Mouse (Mus musculus) liver, embryonic 16.5 days (tissue): ENCODE data around the gene Tmem156. TPM values are rescaled to one million over a fixed set of nuclear protein-coding genes. Genes with fewer than 3 reads are reported as not detected.
A peak's percentile ranks its signal among the peaks of the same experiment; 100 is the strongest.

Experiments
- ATAC-seq: fragments of 200-750 bp; cut with Nextera tagmentation; 2 replicates; pipeline ENCODE4 v1.8.0; 2017; ENCODE audit warnings: low read depth, mild to moderate bottlenecking, moderate number of reproducible peaks, moderate library complexity
- H3K27ac ChIP-seq: fragments of 300-500 bp; sonication (generic); 2 replicates; pipeline ENCODE4 v1.5.1; 2014; ENCODE audit warnings: mild to moderate bottlenecking, low read length
- H3K27me3 ChIP-seq: fragments of 300-500 bp; sonication (generic); 2 replicates; pipeline ENCODE4 v1.6.1; 2014; ENCODE audit warnings: low read depth, low read length, mixed read lengths; ENCODE audit not compliant: control insufficient read depth, insufficient read depth
- H3K36me3 ChIP-seq: fragments of 300-500 bp; sonication (generic); 2 replicates; pipeline ENCODE4 v1.6.1; 2014; ENCODE audit warnings: mild to moderate bottlenecking; ENCODE audit not compliant: control insufficient read depth, insufficient read depth
- H3K4me1 ChIP-seq: fragments of 300-500 bp; sonication (generic); 2 replicates; pipeline ENCODE4 v1.6.1; 2014; ENCODE audit warnings: low read depth, low read length, mixed read lengths; ENCODE audit not compliant: control insufficient read depth
- H3K4me2 ChIP-seq: fragments of 300-500 bp; sonication (generic); 2 replicates; pipeline ENCODE4 v1.6.1; 2014; ENCODE audit warnings: low read depth, low read length, mixed read lengths
- H3K4me3 ChIP-seq: fragments of 300-500 bp; sonication (generic); 2 replicates; pipeline ENCODE4 v1.5.1; 2014; ENCODE audit warnings: low read depth, mild to moderate bottlenecking, low read length
- H3K9ac ChIP-seq: fragments of 300-500 bp; sonication (generic); 2 replicates; pipeline ENCODE4 v1.6.1; 2014; ENCODE audit warnings: low read depth, low read length
- H3K9me3 ChIP-seq: fragments of 300-500 bp; sonication (generic); replicated peaks from 2 replicates; pipeline ENCODE4 v1.6.1; 2016; ENCODE audit warnings: low read length; ENCODE audit not compliant: control insufficient read depth
- WGBS: fragments of 180-500 bp; shearing (Covaris S2); extraction: QIAGEN DNeasy Blood & Tissue Kit; methylation state at CpG from one replicate; pipeline ENCODE4 v1.1.7; 2014; ENCODE audit not compliant: insufficient replicate concordance; 5-methylcytosine and 5-hydroxymethylcytosine counted together
- polyA plus RNA-seq: library from polyadenylated mRNA; unstranded; fragments of >200 nt; fragmentation: Nextera tagmentation; extraction: Ambion mirVana; gene quantifications from 2 replicates; pipeline ENCODE4 v1.2.1, GENCODE M21; 2015

Tmem156 gene
- polyA plus RNA-seq, 1 experiment from 2014 or later: 0.64 TPM

DNA sequence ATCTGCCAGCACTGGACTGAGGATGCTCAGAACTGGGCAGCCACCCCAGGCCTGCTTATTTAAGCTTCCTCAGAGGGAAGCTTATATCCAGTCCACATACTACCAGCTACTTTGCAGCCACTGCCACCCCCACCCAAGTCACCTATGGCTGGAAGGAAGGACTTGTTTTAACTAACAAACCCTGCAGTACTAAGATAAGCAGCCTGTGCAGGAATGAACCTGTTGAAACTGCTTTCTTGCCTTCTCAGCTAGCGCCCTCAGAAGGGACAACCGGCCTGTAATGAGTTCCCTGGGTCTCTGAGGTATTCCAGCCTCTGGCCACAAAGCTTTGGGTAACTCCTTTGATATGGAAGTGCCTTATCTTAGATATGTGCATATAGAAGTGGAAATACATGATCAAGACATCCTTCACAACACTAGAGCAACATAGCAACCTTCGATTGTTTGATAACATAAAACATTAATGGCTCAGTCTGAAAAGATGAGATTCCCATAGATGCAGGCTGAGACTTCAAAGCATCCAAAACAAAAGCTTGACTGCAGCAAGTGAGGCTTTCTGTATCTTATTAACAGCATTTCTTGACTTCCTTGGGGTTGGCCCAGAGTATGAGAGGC is 10.2 kb upstream of the Tmem156 start:
- ATAC-seq: peak; percentile 43; the same call in 1 of the 2 replicates
- Histone ChIP-seq H3K9me3 (no peaks in the 10 kb centered on the region), H3K9ac (no peak overlapping the region), H3K36me3 (no peaks in the 10 kb centered on the region), H3K4me1 (peaks cover 11% of the 10 kb centered on the region), H3K4me2 (no peak overlapping the region), H3K27me3 (no peaks in the 10 kb centered on the region), H3K27ac (0 out of 2 replicates have a peak overlapping the region, but pooled peaks have one; percentile 12), H3K4me3 (no peak overlapping the region)
- WGBS: 35% methylated on average over 3 of the region's 3 CpGs

DNA sequence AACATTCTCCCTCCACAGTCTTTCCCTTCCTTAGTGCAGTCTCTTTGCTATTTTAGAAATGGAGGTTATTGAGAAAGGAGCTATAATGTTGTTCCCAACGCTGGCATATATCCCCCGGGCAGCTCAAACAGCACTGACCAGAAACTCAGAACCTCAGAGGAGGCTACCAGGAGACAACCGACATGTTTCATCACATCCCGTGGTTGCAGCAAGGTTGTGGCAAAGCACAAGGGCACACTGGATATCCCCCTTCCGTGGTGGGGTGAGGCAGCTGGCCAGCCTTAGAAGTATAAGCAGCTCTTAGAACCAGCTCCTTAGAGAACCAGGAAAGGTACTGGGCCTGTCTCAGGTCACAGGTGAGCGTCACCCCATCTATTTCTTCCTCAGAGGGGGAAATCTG is 9.7 kb upstream of the Tmem156 start:
- H3K4me2 ChIP-seq: no peak overlapping the region

DNA sequence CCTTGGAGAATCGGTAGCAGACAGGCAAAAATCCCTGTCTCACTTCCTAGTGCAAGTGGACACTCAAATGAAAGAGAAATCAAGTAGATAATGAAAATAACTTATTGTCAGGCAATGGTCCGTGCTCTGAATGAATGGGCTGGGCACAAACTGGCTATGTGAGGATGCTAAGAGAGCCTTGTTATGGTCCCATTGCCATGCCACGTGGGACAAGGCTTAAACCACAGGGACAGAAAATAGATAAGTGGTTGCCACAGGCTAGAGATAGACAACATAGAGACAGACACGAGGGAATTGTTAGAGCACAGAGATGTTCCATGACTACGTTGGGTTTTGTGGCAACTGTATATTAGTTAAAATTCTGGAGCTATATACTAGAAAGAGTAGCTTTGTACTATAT is 9.3 kb upstream of the Tmem156 start:
- ATAC-seq: no peak
- Histone ChIP-seq H3K9ac (no peak overlapping the region), H3K36me3 (no peaks in the 10 kb centered on the region), H3K27ac (no peak overlapping the region), H3K4me1 (peaks cover 8% of the 10 kb centered on the region), H3K9me3 (no peaks in the 10 kb centered on the region), H3K4me3 (no peak overlapping the region), H3K27me3 (no peaks in the 10 kb centered on the region), H3K4me2 (no peak overlapping the region)
- 29% methylated on average over 5 of the region's 5 CpGs for WGBS

More for the DNA sequence above, 9.7 kb upstream of the Tmem156 start:
- 43% methylated on average over 6 of the region's 6 CpGs for WGBS
- Histone ChIP-seq H3K9ac (no peak overlapping the region), H3K36me3 (no peaks in the 10 kb centered on the region), H3K27ac (0 out of 2 replicates have a peak overlapping the region, but pooled peaks have one; percentile 12), H3K4me1 (peaks cover 8% of the 10 kb centered on the region), H3K4me3 (no peak overlapping the region), H3K27me3 (no peaks in the 10 kb centered on the region), H3K9me3 (no peaks in the 10 kb centered on the region)
- ATAC-seq: 0 out of 2 replicates have a peak, but pooled peaks have one; percentile 13

DNA sequence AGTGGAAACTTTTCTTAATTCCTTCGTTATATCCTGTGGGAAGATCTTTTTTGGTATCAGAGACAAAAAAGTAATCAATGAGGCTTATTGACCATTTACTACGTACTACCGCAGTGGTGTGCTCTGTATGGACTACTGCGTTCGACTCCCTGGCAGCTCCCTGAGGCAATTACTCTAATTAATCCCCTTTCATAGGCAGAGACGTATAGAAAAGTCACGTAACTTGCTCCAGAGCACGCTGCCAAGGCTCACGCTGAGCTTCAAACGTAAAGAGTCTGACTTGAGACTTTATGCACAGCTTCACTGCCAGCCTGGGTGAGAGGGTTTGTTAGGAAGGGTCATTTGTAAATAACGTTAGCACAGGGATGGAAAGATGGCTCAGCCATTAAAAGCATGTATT is 8.1 kb upstream of the Tmem156 start:
- Histone ChIP-seq H3K36me3 (no peaks in the 10 kb centered on the region), H3K9me3 (no peaks in the 10 kb centered on the region), H3K9ac (no peak overlapping the region), H3K27ac (no peak overlapping the region), H3K4me3 (no peak overlapping the region), H3K4me1 (peaks cover 8% of the 10 kb centered on the region), H3K27me3 (no peaks in the 10 kb centered on the region), H3K4me2 (no peak overlapping the region)
- ATAC-seq: no peak
- WGBS: 78% methylated on average over 11 of the region's 11 CpGs

DNA sequence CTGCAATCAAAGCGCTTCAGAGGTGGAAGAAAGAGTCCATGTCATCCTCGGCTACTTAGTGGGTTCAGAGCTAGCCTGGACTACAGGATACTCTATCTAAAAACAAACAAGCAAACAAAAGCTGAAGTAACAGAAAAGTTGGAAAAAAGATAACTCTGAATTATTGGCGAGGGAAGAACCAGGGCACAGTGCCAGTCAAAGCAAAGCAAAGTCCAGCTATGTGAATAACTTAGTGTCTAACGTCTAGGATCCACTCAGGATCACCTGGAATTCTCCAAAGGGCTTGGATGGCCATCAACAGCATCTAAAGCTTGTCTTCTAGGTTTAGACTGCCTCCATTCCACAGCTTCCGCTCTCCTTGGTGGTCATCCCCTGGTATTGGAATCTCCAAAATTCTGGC is 5.5 kb upstream of the Tmem156 start:
- no peak overlapping the region for H3K9ac ChIP-seq
- H3K4me1 ChIP-seq: peaks cover 6% of the 10 kb centered on the region
- no peaks in the 10 kb centered on the region for H3K27me3 ChIP-seq
- no peak overlapping the region for H3K4me3 ChIP-seq
- H3K9me3 ChIP-seq: no peaks in the 10 kb centered on the region
- H3K36me3 ChIP-seq: no peaks in the 10 kb centered on the region
- 59% methylated on average over 5 of the region's 5 CpGs for WGBS
- H3K4me2 ChIP-seq: no peak overlapping the region
- ATAC-seq: no peak
- H3K27ac ChIP-seq: no peak overlapping the region

DNA sequence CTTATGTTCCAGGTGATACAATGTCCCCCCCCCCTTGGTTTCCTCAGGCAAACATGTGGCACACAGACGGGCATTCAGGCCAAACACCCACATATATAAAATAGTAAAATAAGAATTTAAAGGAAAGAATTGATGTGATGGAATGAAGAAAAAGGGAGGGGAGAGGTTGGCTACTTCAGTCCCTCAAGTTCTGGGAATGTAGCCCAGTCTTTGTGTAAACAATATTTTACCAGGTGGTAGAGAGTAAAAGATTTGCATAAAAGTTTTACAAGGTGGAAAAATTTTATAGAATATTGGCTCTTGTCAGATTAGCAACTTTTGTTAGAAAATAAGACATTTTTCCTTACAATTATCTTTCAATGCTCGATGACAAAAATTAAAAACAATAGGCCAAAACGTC is 4.9 kb upstream of the Tmem156 start:
- no peaks in the 10 kb centered on the region for H3K9me3 ChIP-seq
- no peak for ATAC-seq
- no peak overlapping the region for H3K9ac ChIP-seq
- no peaks in the 10 kb centered on the region for H3K27me3 ChIP-seq
- H3K4me3 ChIP-seq: no peak overlapping the region
- no peak overlapping the region for H3K4me2 ChIP-seq
- no peaks in the 10 kb centered on the region; the same call in 1 of the 2 replicates for H3K4me1 ChIP-seq
- no peaks in the 10 kb centered on the region for H3K36me3 ChIP-seq
- no peak overlapping the region for H3K27ac ChIP-seq
- WGBS: 53% methylated on average over 3 of the region's 3 CpGs

DNA sequence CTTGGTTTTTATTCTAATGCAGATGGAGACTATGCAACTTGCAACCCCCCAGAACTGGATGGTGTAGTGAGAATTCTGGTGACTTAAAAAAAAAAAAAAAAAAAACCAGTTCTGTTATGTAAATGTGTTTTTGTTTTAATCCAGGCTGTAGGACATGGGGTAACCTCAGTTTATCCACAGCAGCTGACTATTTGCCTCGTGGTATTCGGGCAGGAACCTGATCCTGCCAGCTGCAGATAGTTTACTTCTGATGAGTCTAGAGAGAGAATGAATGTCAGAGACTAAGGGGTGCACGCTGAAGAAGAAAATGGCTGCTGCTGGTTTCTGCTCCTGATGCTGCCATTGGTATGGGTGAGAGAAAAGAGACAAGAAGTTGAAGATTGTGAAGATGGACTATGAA is 4.2 kb upstream of the Tmem156 start:
- Histone ChIP-seq H3K27me3 (no peaks in the 10 kb centered on the region), H3K4me2 (no peak overlapping the region), H3K9ac (no peak overlapping the region), H3K36me3 (no peaks in the 10 kb centered on the region), H3K9me3 (no peaks in the 10 kb centered on the region), H3K4me3 (no peak overlapping the region), H3K4me1 (no peaks in the 10 kb centered on the region; the same call in 1 of the 2 replicates), H3K27ac (no peak overlapping the region)
- WGBS: 57% methylated on average over 3 of the region's 3 CpGs
- ATAC-seq: no peak

DNA sequence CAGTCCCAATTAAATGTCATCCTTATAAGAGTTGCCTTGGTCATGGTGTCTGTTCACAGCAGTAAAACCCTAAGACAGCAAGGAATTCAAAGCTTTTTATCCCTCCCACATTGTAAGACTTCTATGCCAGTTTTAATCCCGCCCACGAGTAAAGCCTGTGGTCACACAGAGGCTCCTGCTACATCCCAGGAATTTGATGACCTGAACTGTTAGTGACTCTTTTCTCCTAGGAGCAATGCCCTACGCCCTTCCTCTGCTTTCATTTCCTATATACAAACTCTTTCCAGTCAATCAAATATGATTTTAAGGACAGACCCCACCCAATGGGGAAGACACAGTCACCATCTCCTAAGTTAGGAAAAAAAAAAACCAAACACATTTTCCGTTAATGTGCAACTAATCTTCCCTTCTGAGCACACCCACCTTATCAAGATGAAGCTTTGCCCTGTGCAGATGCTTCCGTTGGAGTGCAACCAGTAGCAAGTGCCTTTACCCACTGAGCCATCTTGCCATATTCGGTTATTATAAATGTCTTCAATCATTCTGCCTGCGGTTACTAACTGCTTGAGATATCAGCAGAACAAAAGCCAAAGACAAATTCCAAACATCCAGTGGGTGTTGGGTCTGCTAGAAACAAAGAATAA is 3.1 kb upstream of the Tmem156 start:
- Histone ChIP-seq H3K36me3 (no peaks in the 10 kb centered on the region), H3K9ac (no peak overlapping the region), H3K27me3 (no peaks in the 10 kb centered on the region), H3K27ac (no peak overlapping the region), H3K4me3 (no peak overlapping the region), H3K4me2 (no peak overlapping the region), H3K9me3 (no peaks in the 10 kb centered on the region), H3K4me1 (no peaks in the 10 kb centered on the region; the same call in 1 of the 2 replicates)
- 57% methylated on average over 7 of the region's 7 CpGs for WGBS
- ATAC-seq: no peak

DNA sequence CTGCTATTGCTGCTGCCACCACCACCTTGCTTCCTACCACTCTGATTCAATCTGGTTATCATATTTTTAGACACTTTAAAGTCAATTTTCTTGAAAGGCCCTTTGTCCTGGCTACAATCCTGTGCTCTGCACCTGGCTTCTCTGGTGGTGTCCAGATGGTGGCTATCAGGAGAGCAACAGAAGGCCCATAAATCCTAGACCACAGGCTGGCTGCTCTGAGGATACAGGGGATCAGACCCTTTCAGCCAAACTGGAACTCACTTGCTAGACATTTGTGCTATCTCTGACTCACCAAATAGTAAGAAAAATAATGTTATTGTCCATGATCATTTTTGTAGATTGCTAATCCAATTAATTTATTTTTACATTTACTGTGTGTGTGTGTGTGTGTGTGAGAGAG is 1.8 kb upstream of the Tmem156 start:
- Histone ChIP-seq H3K4me2 (no peak overlapping the region), H3K27ac (no peak overlapping the region), H3K36me3 (no peaks in the 10 kb centered on the region), H3K27me3 (no peaks in the 10 kb centered on the region), H3K9me3 (no peaks in the 10 kb centered on the region), H3K4me1 (no peaks in the 10 kb centered on the region; the same call in 1 of the 2 replicates), H3K4me3 (no peak overlapping the region), H3K9ac (no peak overlapping the region)
- ATAC-seq: no peak
